Mouse (Mus musculus) adrenal gland, postnatal 25 days (tissue): ENCODE measurements around the gene Gm10272. TPM values are rescaled to one million over a fixed set of nuclear protein-coding genes. Genes with fewer than 3 reads are reported as not detected.
"Not testable (repeated sequence)": the region's sequence is repeated elsewhere in the genome, so short reads cannot be mapped to it uniquely, and the experiment has no call there.

Source experiments
- DNase-seq: peaks from one replicate; pipeline ENCODE4 v3.0.0; 2021; ENCODE audit warnings: mixed read lengths
- total RNA-seq: library from RNA; stranded (reverse); gene quantifications from 2 replicates; pipeline ENCODE4 v1.2.3, GENCODE M21; 2021

The Gm10272 gene
- total RNA-seq, 1 experiment from 2014 or later: not detected

DNA sequence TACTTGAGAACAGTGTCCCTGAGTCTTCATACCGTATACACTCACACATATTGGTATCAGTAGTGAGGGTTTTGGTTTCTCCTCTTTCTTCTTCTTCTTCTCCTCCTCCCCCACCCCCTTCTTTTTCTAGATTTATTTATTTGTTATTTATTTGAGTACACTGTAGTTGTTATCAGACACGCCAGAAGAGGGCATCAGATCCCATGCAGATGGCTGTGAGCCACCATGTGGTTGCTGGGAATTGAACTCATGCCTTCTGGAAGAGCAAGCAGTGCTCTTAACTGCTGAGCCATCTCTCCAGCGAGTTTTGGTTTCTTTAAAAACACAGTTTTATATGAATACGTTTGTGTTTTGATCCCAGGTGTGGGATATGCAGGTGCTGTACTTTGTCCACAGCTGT is 21.9 kb downstream of the Gm10272 start:
- DNase-seq: no peak

DNA sequence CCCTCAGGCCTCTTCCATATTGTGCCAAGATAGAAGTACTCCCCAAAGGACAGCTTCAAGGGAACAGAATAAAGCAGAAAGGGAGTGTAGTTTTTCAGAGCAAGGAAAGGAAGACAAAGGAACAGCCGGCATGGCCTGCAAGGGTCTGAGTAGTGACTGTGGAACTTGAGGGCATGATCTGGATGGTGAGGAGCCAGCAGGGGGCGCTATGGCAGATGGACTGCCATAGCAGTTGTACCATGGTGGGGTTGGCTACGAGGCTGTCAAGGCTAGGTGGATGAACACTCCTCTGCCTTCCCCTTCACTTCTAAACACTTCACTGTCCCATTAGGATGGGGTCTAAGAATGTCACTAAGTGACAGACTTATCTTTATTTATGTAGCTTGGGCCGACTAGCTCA is 22.8 kb downstream of the Gm10272 start:
- DNase-seq: peak; percentile 8

DNA sequence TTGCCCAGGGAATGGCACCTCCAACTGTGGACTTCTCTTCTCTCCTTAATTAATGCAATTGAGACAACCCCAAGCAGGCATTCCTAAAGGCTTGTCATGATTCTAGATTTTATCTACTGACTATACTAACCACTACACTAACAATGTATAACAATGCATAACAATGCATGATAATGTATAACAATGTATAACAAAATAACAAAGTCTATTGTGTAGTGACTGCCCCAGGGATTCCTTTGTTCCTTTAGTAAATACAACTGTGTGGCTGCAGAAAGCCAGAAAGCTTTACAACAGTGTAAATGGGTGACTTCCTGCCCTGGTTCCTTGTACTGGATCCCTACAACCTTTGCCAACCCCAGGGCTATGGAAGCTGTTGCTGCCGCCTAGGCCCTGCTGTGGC is 29.5 kb downstream of the Gm10272 start:
- DNase-seq: no peak

DNA sequence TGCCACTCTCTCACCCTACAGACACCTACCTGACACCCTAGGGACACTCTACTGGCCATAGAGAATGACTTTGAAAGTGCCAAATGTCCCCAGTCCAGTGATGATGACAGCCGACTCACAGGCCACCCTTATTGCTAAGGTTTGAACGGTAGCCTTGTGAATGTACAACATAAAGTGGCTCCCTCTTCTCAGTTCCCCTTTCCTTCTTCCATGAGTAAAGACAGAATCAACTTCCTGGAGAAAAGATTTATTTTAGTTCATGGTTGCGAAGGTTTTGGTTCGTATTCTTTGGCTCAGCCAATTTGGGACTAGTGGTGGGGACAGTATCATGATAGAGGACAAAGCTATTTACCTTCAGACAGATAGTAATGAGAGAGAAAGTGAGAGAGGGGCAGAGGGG is 32.5 kb downstream of the Gm10272 start:
- DNase-seq: no peak

DNA sequence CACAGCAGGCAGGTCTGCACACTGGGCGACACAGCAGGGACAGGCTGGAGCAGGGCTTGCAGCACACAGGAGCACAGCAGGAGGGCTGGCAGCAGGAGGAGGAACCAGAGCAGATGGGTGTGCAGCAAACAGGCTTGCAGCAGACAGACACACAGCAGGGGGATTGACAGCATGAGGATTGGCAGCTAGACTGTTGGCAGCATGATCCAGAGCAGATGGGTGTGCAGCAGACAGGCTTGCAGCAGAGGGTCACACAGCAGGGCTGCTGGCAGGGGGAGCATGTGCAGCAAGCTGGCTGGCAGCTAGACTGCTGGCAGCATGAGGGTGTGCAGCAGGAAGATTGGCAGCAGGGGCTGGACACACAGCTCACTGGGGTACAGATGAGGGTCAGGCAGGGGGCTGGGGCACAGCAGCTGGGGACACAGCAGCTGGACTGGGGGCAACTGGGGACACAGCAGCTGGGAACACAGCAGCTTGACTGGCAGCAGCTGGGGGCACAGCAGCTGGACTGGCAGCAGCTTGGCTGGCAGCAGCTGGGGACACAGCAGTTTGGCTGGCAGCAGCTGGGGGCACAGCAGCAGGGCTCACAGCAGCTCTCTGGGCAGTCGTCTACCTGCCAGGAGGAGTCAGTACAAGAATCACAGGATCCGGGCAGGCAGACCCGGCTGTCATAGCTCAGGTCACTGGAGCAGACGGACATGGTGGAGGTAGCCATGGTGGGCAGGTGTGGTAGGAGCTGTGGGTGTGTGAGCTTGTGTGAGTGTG is 35.7 kb downstream of the Gm10272 start, which contains the start of gene Gm18596:
Gm18596 (minus strand) TSS at position 715 of the 765 bp plus-strand sequence.
- not testable (repeated sequence) for DNase-seq

DNA sequence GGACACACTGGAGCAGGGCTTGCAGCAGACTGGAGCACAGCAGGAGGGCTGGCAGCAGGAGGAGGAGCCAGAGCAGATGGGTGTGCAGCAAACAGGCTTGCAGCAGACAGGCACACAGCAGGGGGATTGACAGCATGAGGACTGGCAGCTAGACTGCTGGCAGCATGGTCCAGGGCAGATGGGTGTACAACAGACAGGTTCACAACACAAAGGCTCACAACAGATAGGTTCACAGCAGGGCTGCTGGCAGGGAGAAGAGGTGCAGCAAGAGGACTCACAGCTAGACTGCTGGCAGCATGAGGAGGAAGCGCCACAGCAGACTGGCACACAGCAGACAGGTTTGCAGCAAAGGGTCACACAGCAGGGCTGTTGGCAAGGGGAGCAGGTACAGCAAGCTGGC is 44.3 kb downstream of the Gm10272 start:
- not testable (repeated sequence) for DNase-seq

DNA sequence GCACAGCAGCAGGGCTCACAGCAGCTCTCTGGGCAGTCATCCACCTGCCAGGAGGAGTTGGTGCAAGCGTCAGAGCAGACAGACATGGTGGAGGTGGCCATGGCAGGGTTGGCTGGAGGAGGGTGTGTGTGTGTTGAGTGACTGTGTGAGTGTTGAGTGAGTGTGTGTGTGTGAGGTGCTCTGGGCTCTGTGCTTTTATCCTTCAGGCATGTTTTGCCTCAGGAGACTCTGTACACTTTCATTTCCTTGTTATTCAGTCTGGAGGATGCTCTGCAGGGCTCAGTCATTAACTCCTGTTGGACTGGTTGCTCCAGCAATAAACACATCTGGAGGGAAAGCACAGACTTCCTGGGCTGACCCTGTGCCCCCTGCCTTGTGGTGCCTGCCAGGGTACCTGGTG is 44.8 kb downstream of the Gm10272 start, which contains the start of gene Gm9736:
Gm9736 (minus strand) TSS at position 101 of the 400 bp plus-strand sequence.
- not testable (repeated sequence) for DNase-seq

DNA sequence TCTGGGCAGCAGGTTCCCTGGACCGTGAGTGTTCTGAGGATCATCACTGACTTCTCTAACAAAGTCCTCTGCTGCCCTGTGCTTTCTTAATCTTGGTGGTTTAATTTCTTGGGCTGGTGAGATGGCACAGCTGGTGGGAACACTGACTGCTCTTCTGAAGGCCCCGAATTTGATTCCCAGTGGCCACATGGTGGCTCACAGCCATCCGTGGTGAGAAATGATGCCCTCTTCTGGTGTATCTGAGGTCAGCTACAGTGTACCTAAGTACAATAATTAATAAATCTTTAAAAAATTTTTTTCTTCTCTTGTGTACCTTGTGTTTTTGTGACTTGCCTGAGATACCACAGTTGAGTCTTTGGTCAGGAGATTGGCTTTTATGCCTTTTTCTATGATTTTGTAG is 45.9 kb downstream of the Gm10272 start:
- DNase-seq: not testable (repeated sequence)

DNA sequence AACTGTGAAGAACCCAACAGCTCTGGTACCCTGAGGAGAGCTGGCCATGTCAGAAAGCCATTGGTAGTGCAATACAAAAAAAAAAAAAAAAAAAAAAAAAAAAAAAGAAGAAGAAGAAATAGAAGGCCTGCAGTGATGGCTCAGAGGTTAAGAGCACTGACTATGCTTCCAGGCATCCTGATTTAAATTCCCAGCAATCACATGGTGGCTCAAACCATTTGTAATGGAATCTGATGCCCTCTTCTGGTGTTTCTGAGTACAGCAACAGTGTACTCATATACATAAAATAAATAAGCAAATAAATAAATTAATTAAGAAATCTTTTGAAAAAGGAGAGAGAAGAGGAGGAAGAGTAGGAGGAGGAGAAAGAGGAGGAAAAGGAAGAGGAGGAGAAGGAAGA is 47.0 kb downstream of the Gm10272 start:
- no peak for DNase-seq

Other genes with a start within 250 kb of the Gm10272 start
- 23.1 and 24.6 TPM in 2 replicates for gene Fam207a, start 190.8 kb upstream of the Gm10272 start, total RNA-seq
- gene Itgb2, start 176.4 kb upstream of the Gm10272 start, total RNA-seq: 2.2 and 3.3 TPM in 2 replicates
- 154 and 195 TPM in 2 replicates for gene Pttg1ip, start 124.9 kb upstream of the Gm10272 start, total RNA-seq
- 104 and 117 TPM in 2 replicates for gene Sumo3, start 100.5 kb upstream of the Gm10272 start, total RNA-seq
- 20.9 TPM in 1 of 2 replicates, not detected in the other for gene Gm49325, start 100.4 kb upstream of the Gm10272 start, total RNA-seq
- gene Ube2g2, start 84.4 kb upstream of the Gm10272 start, total RNA-seq: 45.4 and 45.5 TPM in 2 replicates
- 0.39 and 0.86 TPM in 2 replicates for gene Tspear, start 20.1 kb upstream of the Gm10272 start, total RNA-seq
- gene Gm19402, start 15.9 kb upstream of the Gm10272 start, total RNA-seq: not detected in 2 replicates
- not detected in 2 replicates for gene Gm9508, start 9.4 kb upstream of the Gm10272 start, total RNA-seq
- gene Gm10024, start 4.8 kb downstream of the Gm10272 start, total RNA-seq: not detected in 2 replicates
- gene Gm10142, start 9.2 kb downstream of the Gm10272 start, total RNA-seq: not detected in 2 replicates
- not detected in 2 replicates for gene Krtap12-1, start 14.0 kb downstream of the Gm10272 start, total RNA-seq
- not detected in 2 replicates for gene Gm10100, start 19.9 kb downstream of the Gm10272 start, total RNA-seq
- not detected in 2 replicates for gene Gm18596, start 36.0 kb downstream of the Gm10272 start, total RNA-seq
- gene Gm9736, start 44.7 kb downstream of the Gm10272 start, total RNA-seq: not detected in 2 replicates
- not detected in 2 replicates for gene Gm3233, start 53.1 kb downstream of the Gm10272 start, total RNA-seq
- gene Gm3238, start 64.7 kb downstream of the Gm10272 start, total RNA-seq: not detected in 2 replicates
- not detected in 2 replicates for gene Gm7138, start 70.3 kb downstream of the Gm10272 start, total RNA-seq
- not detected in 2 replicates for gene Gm3250, start 75.9 kb downstream of the Gm10272 start, total RNA-seq
- not detected in 2 replicates for gene Gm7137, start 81.6 kb downstream of the Gm10272 start, total RNA-seq
- gene Gm9639, start 88.5 kb downstream of the Gm10272 start, total RNA-seq: not detected in 2 replicates
- gene Gm19668, start 92.5 kb downstream of the Gm10272 start, total RNA-seq: not detected in 2 replicates
- not detected in 2 replicates for gene Gm9507, start 105.2 kb downstream of the Gm10272 start, total RNA-seq
- gene Gm2696, start 108.1 kb downstream of the Gm10272 start, total RNA-seq: not detected in 2 replicates
- not detected in 2 replicates for gene Krtap10-4, start 120.5 kb downstream of the Gm10272 start, total RNA-seq
- not detected in 2 replicates for gene Krtap10-10, start 129.3 kb downstream of the Gm10272 start, total RNA-seq
- gene Gm36176, start 140.2 kb downstream of the Gm10272 start, total RNA-seq: not detected in 2 replicates
- gene Gm10318, start 146.2 kb downstream of the Gm10272 start, total RNA-seq: not detected in 2 replicates
- not detected in 2 replicates for gene Gm3285, start 155.3 kb downstream of the Gm10272 start, total RNA-seq
- gene Lrrc3, start 195.9 kb downstream of the Gm10272 start, total RNA-seq: 5.5 and 8.0 TPM in 2 replicates